Mouse (Mus musculus) MEL (cell line): ENCODE measurements at regions not wholly inside any gene's neighbourhood (a gene's known extent, or its start where the extent isn't known, plus 50 kb on each side); places are given as distances from the start of the nearest gene placed in this dataset.

Experiments used
- DNase-seq: peaks from one replicate; pipeline ENCODE4 v3.0.0; 2011; ENCODE audit warnings: low read depth, low spot score
- H3K27ac ChIP-seq: 2 replicates; pipeline ENCODE4 v1.5.1; 2012; ENCODE audit warnings: low read depth, mild to moderate bottlenecking, control low read depth, low read length, moderate library complexity; ENCODE audit not compliant: control insufficient read depth
- H3K27me3 ChIP-seq, 2 experiments: fragments of 150-350 bp in 1 of 2; sonication (generic) in 1 of 2; 2 replicates each; pipeline ENCODE4 v1.6.1; 2012; ENCODE audit warnings: low read length in 2 of 2, mild to moderate bottlenecking in 2 of 2, improper control_type of control experiment in 1 of 2, moderate library complexity in 1 of 2; ENCODE audit not compliant: insufficient read depth in 2 of 2, control insufficient read depth in 1 of 2
- H3K36me3 ChIP-seq, 2 experiments: 2 replicates each; pipeline ENCODE4 v1.6.1; 2012 to 2014; ENCODE audit warnings: low read length in 2 of 2, improper control_type of control experiment in 1 of 2, inconsistent platforms in 1 of 2, mild to moderate bottlenecking in 1 of 2; ENCODE audit not compliant: insufficient read depth in 2 of 2, control insufficient read depth in 1 of 2
- H3K4me1 ChIP-seq, 2 experiments: fragments of 150-350 bp in 1 of 2; sonication (generic) in 1 of 2; 2 replicates each; pipeline ENCODE4 v1.6.1; 2012; ENCODE audit warnings: low read length in 2 of 2, improper control_type of control experiment in 1 of 2, mild to moderate bottlenecking in 1 of 2; ENCODE audit not compliant: insufficient read depth in 2 of 2, control insufficient read depth in 1 of 2
- H3K4me3 ChIP-seq, 2 experiments: fragments of 150-350 bp in 1 of 2; sonication (generic) in 1 of 2; 2 replicates each; pipeline ENCODE4 v1.5.1; 2012; ENCODE audit warnings: low read depth in 2 of 2, low read length in 2 of 2, mild to moderate bottlenecking in 2 of 2, moderate library complexity in 2 of 2, control low read depth in 1 of 2, improper control_type of control experiment in 1 of 2; ENCODE audit not compliant: control insufficient read depth in 1 of 2, insufficient read depth in 1 of 2
- H3K79me2 ChIP-seq: 2 replicates; pipeline ENCODE4 v1.6.1; 2012; ENCODE audit warnings: mild to moderate bottlenecking, low read length, moderate library complexity; ENCODE audit not compliant: control insufficient read depth, poor library complexity, insufficient read depth
- H3K9ac ChIP-seq: 2 replicates; pipeline ENCODE4 v1.6.1; 2012; ENCODE audit warnings: low read depth, mild to moderate bottlenecking, control low read depth, low read length, moderate library complexity; ENCODE audit not compliant: control insufficient read depth, poor library complexity, severe bottlenecking
- H3K9me3 ChIP-seq: fragments of 150-350 bp; sonication (generic); replicated peaks from 2 replicates; pipeline ENCODE4 v1.6.1; 2012; ENCODE audit warnings: mild to moderate bottlenecking, low read length, improper control_type of control experiment, moderate library complexity; ENCODE audit not compliant: insufficient read depth
- CHD1 ChIP-seq: IDR thresholded peaks from 2 replicates; pipeline ENCODE4 v1.6.1; 2012; ENCODE audit warnings: low read depth, mild to moderate bottlenecking, inconsistent platforms, low read length, improper control_type of control experiment
- CHD2 ChIP-seq: IDR thresholded peaks from 2 replicates; pipeline ENCODE4 v1.6.1; 2011; ENCODE audit warnings: low read length, improper control_type of control experiment
- CTCF ChIP-seq, 3 experiments: IDR thresholded peaks in 2 of 3; conservative IDR thresholded peaks in 1 of 3; 2 replicates each; pipeline ENCODE4 v1.5.1; 2011 to 2012; ENCODE audit warnings: low read length in 3 of 3, low read depth in 2 of 3, mild to moderate bottlenecking in 2 of 3, improper control_type of control experiment in 1 of 3, inconsistent platforms in 1 of 3, mixed read lengths in 1 of 3, moderate library complexity in 1 of 3; ENCODE audit not compliant: control insufficient read depth in 1 of 3, insufficient read depth in 1 of 3, poor library complexity in 1 of 3, severe bottlenecking in 1 of 3
- E2F4 ChIP-seq: IDR thresholded peaks from 2 replicates; pipeline ENCODE4 v1.6.1; 2011; ENCODE audit warnings: low read depth, low read length, improper control_type of control experiment, borderline replicate concordance
- ELF1 ChIP-seq: IDR thresholded peaks from 2 replicates; pipeline ENCODE4 v1.6.1; 2014; ENCODE audit warnings: low read depth, mild to moderate bottlenecking, inconsistent platforms, low read length, improper control_type of control experiment, moderate library complexity
- ETS1 ChIP-seq: IDR thresholded peaks from 2 replicates; pipeline ENCODE4 v1.6.1; 2012; ENCODE audit warnings: low read depth, mild to moderate bottlenecking, inconsistent platforms, low read length, improper control_type of control experiment, moderate library complexity
- HCFC1 ChIP-seq: IDR thresholded peaks from 2 replicates; pipeline ENCODE4 v1.6.1; 2012; ENCODE audit warnings: low read depth, mild to moderate bottlenecking, inconsistent platforms, low read length, improper control_type of control experiment, moderate library complexity
- JUND ChIP-seq: IDR thresholded peaks from 2 replicates; pipeline ENCODE4 v1.6.1; 2011; ENCODE audit warnings: low read depth, mild to moderate bottlenecking, improper control_type of control experiment, low read length
- MAX ChIP-seq: IDR thresholded peaks from 2 replicates; pipeline ENCODE4 v1.6.1; 2011; ENCODE audit warnings: low read length, improper control_type of control experiment
- MXI1 ChIP-seq: IDR thresholded peaks from 2 replicates; pipeline ENCODE4 v1.6.1; 2011; ENCODE audit warnings: mild to moderate bottlenecking, low read depth, low read length, improper control_type of control experiment
- MYB ChIP-seq: IDR thresholded peaks from 2 replicates; pipeline ENCODE4 v1.6.1; 2011; ENCODE audit warnings: mild to moderate bottlenecking, low read depth, low read length, improper control_type of control experiment
- NRF1 ChIP-seq: IDR thresholded peaks from 2 replicates; pipeline ENCODE4 v1.6.1; 2014; ENCODE audit warnings: low read depth, mild to moderate bottlenecking, inconsistent platforms, low read length, improper control_type of control experiment, moderate library complexity; ENCODE audit not compliant: poor library complexity, insufficient read depth, severe bottlenecking
- POLR2A ChIP-seq, 2 experiments: IDR thresholded peaks; 2 replicates each; pipeline ENCODE4 v1.6.1; 2011 to 2012; ENCODE audit warnings: low read length in 2 of 2, mild to moderate bottlenecking in 2 of 2, control low read depth in 1 of 2, improper control_type of control experiment in 1 of 2, low read depth in 1 of 2, moderate library complexity in 1 of 2; ENCODE audit not compliant: control insufficient read depth in 1 of 2, insufficient read depth in 1 of 2, poor library complexity in 1 of 2
- POLR2AphosphoS2 ChIP-seq: IDR thresholded peaks from 2 replicates; pipeline ENCODE4 v1.6.1; 2011; ENCODE audit warnings: low read length, improper control_type of control experiment
- POLR2AphosphoS5 ChIP-seq: IDR thresholded peaks from 2 replicates; pipeline ENCODE4 v1.6.1; 2012; ENCODE audit warnings: low read depth, borderline replicate concordance, mild to moderate bottlenecking, inconsistent platforms, low read length, moderate library complexity, mixed read lengths
- RAD21 ChIP-seq: IDR thresholded peaks from 2 replicates; pipeline ENCODE4 v1.6.1; 2011; ENCODE audit warnings: mild to moderate bottlenecking, low read depth, low read length, improper control_type of control experiment
- RCOR1 ChIP-seq: IDR thresholded peaks from 2 replicates; pipeline ENCODE4 v1.6.1; 2012; ENCODE audit warnings: low read depth, mild to moderate bottlenecking, inconsistent platforms, low read length, improper control_type of control experiment
- SIN3A ChIP-seq: IDR thresholded peaks from 2 replicates; pipeline ENCODE4 v1.6.1; 2012; ENCODE audit warnings: low read length, improper control_type of control experiment, inconsistent platforms
- SMC3 ChIP-seq: IDR thresholded peaks from 2 replicates; pipeline ENCODE4 v1.6.1; 2011; ENCODE audit warnings: low read depth, low read length, improper control_type of control experiment
- TBP ChIP-seq: IDR thresholded peaks from 2 replicates; pipeline ENCODE4 v1.8.0; 2011; ENCODE audit warnings: low read depth, low read length, improper control_type of control experiment
- TCF12 ChIP-seq: IDR thresholded peaks from 2 replicates; pipeline ENCODE4 v1.6.1; 2014; ENCODE audit warnings: low read depth, mild to moderate bottlenecking, inconsistent platforms, low read length, improper control_type of control experiment, moderate library complexity
- USF1 ChIP-seq: IDR thresholded peaks from 2 replicates; pipeline ENCODE4 v1.6.1; 2014; ENCODE audit warnings: low read depth, mild to moderate bottlenecking, inconsistent platforms, low read length, improper control_type of control experiment, moderate library complexity
- USF2 ChIP-seq, 2 experiments: IDR thresholded peaks; 2 replicates each; pipeline ENCODE4 v1.6.1; 2011 to 2012; ENCODE audit warnings: improper control_type of control experiment in 2 of 2, low read length in 2 of 2, borderline replicate concordance in 1 of 2, inconsistent platforms in 1 of 2, low read depth in 1 of 2, mild to moderate bottlenecking in 1 of 2; ENCODE audit not compliant: insufficient read depth in 1 of 2
- ZMIZ1 ChIP-seq: IDR thresholded peaks from 2 replicates; pipeline ENCODE4 v1.6.1; 2012; ENCODE audit warnings: low read depth, mild to moderate bottlenecking, inconsistent platforms, low read length, improper control_type of control experiment, moderate library complexity

DNA sequence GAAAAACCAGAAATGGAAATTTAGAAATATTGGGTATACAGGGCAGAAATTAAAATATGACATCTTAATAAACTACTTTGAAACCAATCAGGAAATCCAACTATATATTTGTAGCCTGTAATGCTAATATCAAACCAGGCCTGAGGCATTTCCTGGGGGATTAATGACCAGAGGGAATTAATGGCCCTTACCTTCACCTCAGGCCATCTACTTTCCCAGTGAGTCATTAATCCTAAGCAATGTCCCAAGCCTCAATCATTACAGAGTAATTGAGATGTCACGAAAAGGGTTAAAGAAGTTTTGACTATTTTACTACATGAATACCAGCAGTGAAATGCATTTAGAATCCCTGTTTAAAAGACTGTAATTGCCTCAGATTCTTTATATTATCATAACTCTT lies 329.7 kb downstream of the Gpd2 start:
- no peaks in the 10 kb centered on the region for H3K36me3 ChIP-seq
- no peak overlapping the region for H3K27ac ChIP-seq
- H3K79me2 ChIP-seq: no peaks in the 10 kb centered on the region
- H3K9ac ChIP-seq: no peak overlapping the region
- H3K27me3 ChIP-seq: no peaks in the 10 kb centered on the region
- no peaks in the 10 kb centered on the region for H3K4me1 ChIP-seq
- H3K4me3 ChIP-seq: no peak overlapping the region
- H3K9me3 ChIP-seq: no peaks in the 10 kb centered on the region
- TF ChIP-seq RCOR1 (no peak), SIN3A (no peak), RAD21 (no peak), MYB (no peak), CHD1 (no peak), POLR2AphosphoS5 (no peak), CTCF (IDR thresholded peaks at IDR 0.05 in 2 of 3, conservative IDR thresholded peaks at IDR 0.05 in 1 of 3; ENCODE audit: control insufficient read depth in 1 of 3, insufficient read depth in 1 of 3, low read depth in 2 of 3, low read length in 3 of 3, poor library complexity in 1 of 3, severe bottlenecking in 1 of 3) (no peak), HCFC1 (no peak), MAX (no peak), ELF1 (no peak), TCF12 (no peak), JUND (no peak), CHD2 (no peak), E2F4 (no peak), POLR2A (IDR thresholded peaks at IDR 0.05; ENCODE audit: control insufficient read depth in 1 of 2, insufficient read depth in 1 of 2, low read depth in 1 of 2, low read length in 2 of 2, poor library complexity in 1 of 2) (no peak), ZMIZ1 (no peak), NRF1 (no peak)
- no peak for DNase-seq

DNA sequence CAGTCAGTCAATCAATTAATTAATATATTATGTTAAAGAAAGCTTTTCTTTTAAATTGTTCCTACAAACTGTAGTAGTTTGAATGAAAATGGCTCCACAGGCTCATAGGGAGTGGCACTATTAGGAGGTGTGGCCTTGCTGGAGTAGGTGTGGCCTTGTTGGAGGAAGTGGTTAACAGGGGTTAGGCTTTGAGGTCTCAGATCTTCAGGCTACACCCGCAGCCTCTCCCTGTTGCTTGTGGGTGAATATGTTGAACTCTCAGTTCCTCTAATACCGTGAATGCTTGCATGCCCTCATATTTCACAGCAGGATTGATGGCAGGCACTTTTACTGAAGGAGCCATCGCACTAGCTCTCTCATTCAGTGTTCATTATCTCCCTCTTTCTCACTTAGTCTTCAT lies 349.6 kb downstream of the Gpd2 start:
- Histone ChIP-seq H3K4me3 (no peak overlapping the region), H3K9ac (no peak overlapping the region), H3K27me3 (no peaks in the 10 kb centered on the region), H3K79me2 (no peaks in the 10 kb centered on the region), H3K4me1 (no peaks in the 10 kb centered on the region), H3K36me3 (no peaks in the 10 kb centered on the region), H3K27ac (no peak overlapping the region), H3K9me3 (no peaks in the 10 kb centered on the region)
- peak; percentile 20 for DNase-seq
- TF ChIP-seq USF2 (IDR thresholded peaks at IDR 0.05; ENCODE audit: borderline replicate concordance in 1 of 2, insufficient read depth in 1 of 2, low read depth in 1 of 2, low read length in 2 of 2): no peak
- no peak for TF ChIP-seq E2F4
- no peak for TF ChIP-seq SMC3
- TF ChIP-seq MXI1: no peak
- TF ChIP-seq POLR2AphosphoS2: no peak
- no peak for TF ChIP-seq POLR2A (IDR thresholded peaks at IDR 0.05; ENCODE audit: control insufficient read depth in 1 of 2, insufficient read depth in 1 of 2, low read depth in 1 of 2, low read length in 2 of 2, poor library complexity in 1 of 2)
- no peak for TF ChIP-seq ELF1
- TF ChIP-seq ETS1: no peak
- TF ChIP-seq TBP: no peak
- TF ChIP-seq USF1: no peak
